Mouse (Mus musculus): ENCODE measurements around the gene Dhx16. TPM values are rescaled to one million over a fixed set of nuclear protein-coding genes. Genes with fewer than 3 reads are reported as not detected.
A peak's percentile ranks its signal among the peaks of the same experiment; 100 is the strongest.

The Dhx16 gene
- polyA plus RNA-seq, 1 experiment from 2014 or later = 14.2 TPM

GRCm38 (mm10) chr17:35848112-35848511 is 31.5 kb upstream of the Dhx16 start:
- Histone ChIP-seq H3K27me3 (ENCODE audit: control insufficient read depth, insufficient read depth, low read length) (no peaks in the 10 kb centered on the region), H3K4me1 (replicated peaks; ENCODE audit: control insufficient read depth, insufficient read depth) (no peaks in the 10 kb centered on the region), H3K27ac (replicated peaks) (no peak overlapping the region), H3K4me2 (replicated peaks; ENCODE audit: low read depth) (no peak overlapping the region), H3K9ac (ENCODE audit: low read length) (no peak overlapping the region; the same call in 1 of the 2 replicates), H3K9me3 (ENCODE audit: control insufficient read depth, low read length) (no peaks in the 10 kb centered on the region), H3K4me3 (ENCODE audit: low read depth, low read length) (no peak overlapping the region), H3K36me3 (ENCODE audit: control insufficient read depth, insufficient read depth, low read length) (peaks cover 28% of the 10 kb centered on the region)
- DNase-seq (ENCODE audit: low spot score) (no peak), ATAC-seq (ENCODE audit: low FRiP score, low TSS enrichment) (0 out of 2 replicates have a peak, but pooled peaks have one; percentile 30)
- WGBS = 36% methylated on average over 1 of the region's 1 CpGs
- no peak for TF ChIP-seq EP300 (optimal IDR thresholded peaks at IDR 0.05)
- peak; percentile 54 for TF ChIP-seq CTCF (IDR thresholded peaks at IDR 0.05; ENCODE audit: low read depth)

- H3K9me3 ChIP-seq (ENCODE audit: control insufficient read depth, low read length) = no peaks in the 10 kb centered on the region
- 83% methylated on average over 3 of the region's 3 CpGs for WGBS
Measured at GRCm38 (mm10) chr17:35850974-35851373, 28.6 kb upstream of the Dhx16 start.

GRCm38 (mm10) chr17:35859371-35859770 is 20.2 kb upstream of the Dhx16 start:
- Histone ChIP-seq H3K9ac (ENCODE audit: low read length) (no peak overlapping the region), H3K27me3 (ENCODE audit: control insufficient read depth, insufficient read depth, low read length) (no peaks in the 10 kb centered on the region), H3K4me3 (ENCODE audit: low read depth, low read length) (no peak overlapping the region), H3K9me3 (ENCODE audit: control insufficient read depth, low read length) (no peaks in the 10 kb centered on the region), H3K27ac (replicated peaks) (no peak overlapping the region), H3K4me1 (replicated peaks; ENCODE audit: control insufficient read depth, insufficient read depth) (no peaks in the 10 kb centered on the region), H3K4me2 (replicated peaks; ENCODE audit: low read depth) (no peak overlapping the region), H3K36me3 (ENCODE audit: control insufficient read depth, insufficient read depth, low read length) (peaks cover 3% of the 10 kb centered on the region)
- DNase-seq (ENCODE audit: low spot score) = no peak
- no peak for ATAC-seq (ENCODE audit: low FRiP score, low TSS enrichment)
- TF ChIP-seq EP300 (optimal IDR thresholded peaks at IDR 0.05) (no peak), CTCF (IDR thresholded peaks at IDR 0.05; ENCODE audit: low read depth) (no peak)
- 92% methylated on average over 1 of the region's 1 CpGs for WGBS

More at GRCm38 (mm10) chr17:35850974-35851373, 28.6 kb upstream of the Dhx16 start:
- Histone ChIP-seq H3K4me3 (ENCODE audit: low read depth, low read length) (no peak overlapping the region), H3K27me3 (ENCODE audit: control insufficient read depth, insufficient read depth, low read length) (no peaks in the 10 kb centered on the region), H3K4me2 (replicated peaks; ENCODE audit: low read depth) (no peak overlapping the region), H3K36me3 (ENCODE audit: control insufficient read depth, insufficient read depth, low read length) (peaks cover 25% of the 10 kb centered on the region), H3K4me1 (replicated peaks; ENCODE audit: control insufficient read depth, insufficient read depth) (no peaks in the 10 kb centered on the region), H3K27ac (replicated peaks) (no peak overlapping the region), H3K9ac (ENCODE audit: low read length) (no peak overlapping the region)
- no peak for DNase-seq (ENCODE audit: low spot score)
- no peak for ATAC-seq (ENCODE audit: low FRiP score, low TSS enrichment)
- no peak for TF ChIP-seq EP300 (optimal IDR thresholded peaks at IDR 0.05)
- no peak for TF ChIP-seq CTCF (IDR thresholded peaks at IDR 0.05; ENCODE audit: low read depth)

GRCm38 (mm10) chr17:35859835-35860234 is 19.8 kb upstream of the Dhx16 start:
- Histone ChIP-seq H3K4me2 (replicated peaks; ENCODE audit: low read depth) (no peak overlapping the region), H3K9ac (ENCODE audit: low read length) (no peak overlapping the region), H3K4me3 (ENCODE audit: low read depth, low read length) (no peak overlapping the region), H3K27me3 (ENCODE audit: control insufficient read depth, insufficient read depth, low read length) (no peaks in the 10 kb centered on the region), H3K27ac (replicated peaks) (no peak overlapping the region), H3K36me3 (ENCODE audit: control insufficient read depth, insufficient read depth, low read length) (peaks cover 3% of the 10 kb centered on the region), H3K9me3 (ENCODE audit: control insufficient read depth, low read length) (no peaks in the 10 kb centered on the region), H3K4me1 (replicated peaks; ENCODE audit: control insufficient read depth, insufficient read depth) (no peaks in the 10 kb centered on the region)
- ATAC-seq (ENCODE audit: low FRiP score, low TSS enrichment) = no peak
- WGBS = 73% methylated on average over 2 of the region's 2 CpGs
- TF ChIP-seq EP300 (optimal IDR thresholded peaks at IDR 0.05) (no peak), CTCF (IDR thresholded peaks at IDR 0.05; ENCODE audit: low read depth) (no peak)
- DNase-seq (ENCODE audit: low spot score) = no peak

- peak overlapping the region; percentile 66 for H3K4me2 ChIP-seq (replicated peaks; ENCODE audit: low read depth)
- no peak for DNase-seq (ENCODE audit: low spot score)
- H3K36me3 ChIP-seq (ENCODE audit: control insufficient read depth, insufficient read depth, low read length) = peaks cover 3% of the 10 kb centered on the region
- TF ChIP-seq CTCF (IDR thresholded peaks at IDR 0.05; ENCODE audit: low read depth) = no peak
- TF ChIP-seq EP300 (optimal IDR thresholded peaks at IDR 0.05) = no peak
- peak overlapping the region; percentile 71 for H3K9ac ChIP-seq (ENCODE audit: low read length)
- 0 out of 2 replicates have a peak, but pooled peaks have one; percentile 3 for ATAC-seq (ENCODE audit: low FRiP score, low TSS enrichment)
- H3K4me1 ChIP-seq (replicated peaks; ENCODE audit: control insufficient read depth, insufficient read depth) = no peaks in the 10 kb centered on the region
- H3K27ac ChIP-seq (replicated peaks) = peak overlapping the region; percentile 85
- H3K27me3 ChIP-seq (ENCODE audit: control insufficient read depth, insufficient read depth, low read length) = no peaks in the 10 kb centered on the region
- H3K9me3 ChIP-seq (ENCODE audit: control insufficient read depth, low read length) = no peaks in the 10 kb centered on the region
- WGBS = 4% methylated on average over 12 of the region's 12 CpGs
- H3K4me3 ChIP-seq (ENCODE audit: low read depth, low read length) = peak overlapping the region; percentile 76
Measured at GRCm38 (mm10) chr17:35860831-35861197, 18.8 kb upstream of the Dhx16 start.

GRCm38 (mm10) chr17:35861198-35861857 is 18.3 kb upstream of the Dhx16 start, which contains the start of gene Nrm:
Nrm (plus strand) TSS chr17:35861318.
- Histone ChIP-seq H3K27me3 (ENCODE audit: control insufficient read depth, insufficient read depth, low read length) (no peaks in the 10 kb centered on the region), H3K27ac (replicated peaks) (peak within 1 kb of the TSS; percentile 85), H3K4me2 (replicated peaks; ENCODE audit: low read depth) (peak within 1 kb of the TSS; percentile 66), H3K4me3 (ENCODE audit: low read depth, low read length) (peak within 1 kb of the TSS; percentile 76), H3K4me1 (replicated peaks; ENCODE audit: control insufficient read depth, insufficient read depth) (no peaks in the 10 kb centered on the region), H3K9me3 (ENCODE audit: control insufficient read depth, low read length) (no peaks in the 10 kb centered on the region), H3K9ac (ENCODE audit: low read length) (peak within 1 kb of the TSS; percentile 71), H3K36me3 (ENCODE audit: control insufficient read depth, insufficient read depth, low read length) (peaks cover 3% of the 10 kb centered on the region)
- under 1% methylated on average over 40 of the region's 47 CpGs for WGBS
- DNase-seq (ENCODE audit: low spot score) (peak; percentile 92), ATAC-seq (ENCODE audit: low FRiP score, low TSS enrichment) (peak; percentile 92)
- TF ChIP-seq CTCF (IDR thresholded peaks at IDR 0.05; ENCODE audit: low read depth) (peak; percentile 73), EP300 (optimal IDR thresholded peaks at IDR 0.05) (no peak)
